Mouse (Mus musculus) stomach, postnatal 0 days (tissue): ENCODE measurements at regions not wholly inside any gene's neighbourhood (a gene's known extent, or its start where the extent isn't known, plus 50 kb on each side); places are given as distances from the start of the nearest gene placed in this dataset.

Experiments
- ATAC-seq: fragments of 200-750 bp; cut with Nextera tagmentation; 2 replicates; pipeline ENCODE4 v1.8.0; 2017; ENCODE audit not compliant: low FRiP score, low TSS enrichment
- DNase-seq: peaks from one replicate; pipeline ENCODE4 v3.0.0-alpha.2; 2016; ENCODE audit warnings: low spot score
- H3K27ac ChIP-seq: fragments of 300-500 bp; sonication (generic); replicated peaks from 2 replicates; pipeline ENCODE4 v1.5.1; 2014; ENCODE audit warnings: mild to moderate bottlenecking, control low read depth
- H3K27me3 ChIP-seq: fragments of 300-500 bp; sonication (generic); 2 replicates; pipeline ENCODE4 v1.6.1; 2014; ENCODE audit warnings: low read length; ENCODE audit not compliant: control insufficient read depth, insufficient read depth
- H3K36me3 ChIP-seq: fragments of 300-500 bp; sonication (generic); 2 replicates; pipeline ENCODE4 v1.6.1; 2014; ENCODE audit warnings: low read length, mixed read lengths; ENCODE audit not compliant: control insufficient read depth, insufficient read depth
- H3K4me1 ChIP-seq: fragments of 300-500 bp; sonication (generic); replicated peaks from 2 replicates; pipeline ENCODE4 v1.6.1; 2014; ENCODE audit warnings: antibody characterized with exemption; ENCODE audit not compliant: control insufficient read depth, insufficient read depth
- H3K4me2 ChIP-seq: fragments of 300-500 bp; sonication (generic); replicated peaks from 2 replicates; pipeline ENCODE4 v1.6.1; 2014; ENCODE audit warnings: low read depth, mild to moderate bottlenecking, control low read depth, moderate library complexity
- H3K4me3 ChIP-seq: fragments of 300-500 bp; sonication (generic); 2 replicates; pipeline ENCODE4 v1.5.1; 2014; ENCODE audit warnings: low read depth, low read length, control low read depth
- H3K9ac ChIP-seq: fragments of 300-500 bp; sonication (generic); 2 replicates; pipeline ENCODE4 v1.6.1; 2014; ENCODE audit warnings: mild to moderate bottlenecking, low read length, control low read depth, mixed read lengths
- H3K9me3 ChIP-seq: fragments of 300-500 bp; sonication (generic); 2 replicates; pipeline ENCODE4 v1.6.1; 2016; ENCODE audit warnings: low read length; ENCODE audit not compliant: control insufficient read depth
- CTCF ChIP-seq: IDR thresholded peaks from 2 replicates; pipeline ENCODE4 v1.5.1; 2016; ENCODE audit warnings: antibody characterized with exemption, low read depth, mild to moderate bottlenecking, moderate library complexity
- EP300 ChIP-seq: optimal IDR thresholded peaks from 2 replicates; pipeline ENCODE3; 2016; ENCODE audit warnings: antibody characterized with exemption
- WGBS: fragments of 180-500 bp; shearing (Covaris S2); extraction: QIAGEN DNeasy Blood & Tissue Kit; methylation state at CpG from one replicate; pipeline ENCODE4 v1.1.7; 2014; 5-methylcytosine and 5-hydroxymethylcytosine counted together

- TF ChIP-seq CTCF: no peak
- TF ChIP-seq EP300: no peak
- no peaks in the 10 kb centered on the region for H3K4me1 ChIP-seq
- no peak overlapping the region for H3K4me2 ChIP-seq
- no peaks in the 10 kb centered on the region for H3K9me3 ChIP-seq
- H3K9ac ChIP-seq: no peak overlapping the region
- H3K36me3 ChIP-seq: no peaks in the 10 kb centered on the region
- H3K27ac ChIP-seq: no peak overlapping the region
- no peak for DNase-seq
- no peaks in the 10 kb centered on the region for H3K27me3 ChIP-seq
- ATAC-seq: no peak
- no peak overlapping the region for H3K4me3 ChIP-seq
- WGBS: 77% methylated on average over 4 of the region's 4 CpGs
Observed at GRCm38 (mm10) chr11:89915795-89916194, 86.9 kb downstream of the Pctp start.

DNA sequence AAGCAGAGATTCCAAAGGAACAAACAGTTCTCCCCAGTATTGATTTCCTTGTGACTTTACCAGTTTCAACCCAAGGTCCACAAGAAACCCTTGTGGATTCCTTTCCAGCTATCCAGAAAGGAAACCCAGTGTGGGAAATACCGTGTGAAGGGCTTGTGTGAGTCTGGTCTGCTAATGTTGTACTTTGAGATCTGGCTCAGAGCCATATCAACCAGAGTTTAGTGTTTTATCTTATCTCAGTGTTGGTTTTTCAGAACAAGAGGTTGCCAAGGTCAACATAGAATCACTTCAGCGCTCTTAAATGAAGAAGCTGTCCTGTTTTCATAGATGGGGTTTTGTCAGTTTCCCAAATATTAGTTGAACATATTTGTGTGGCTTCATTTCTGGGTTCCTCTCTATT lies 88.1 kb downstream of the Pctp start:
- no peak for TF ChIP-seq CTCF
- TF ChIP-seq EP300: no peak
- no peaks in the 10 kb centered on the region for H3K36me3 ChIP-seq
- H3K27ac ChIP-seq: no peak overlapping the region
- 35% methylated on average over 2 of the region's 2 CpGs for WGBS
- no peak for ATAC-seq
- no peaks in the 10 kb centered on the region for H3K9me3 ChIP-seq
- no peak for DNase-seq
- H3K27me3 ChIP-seq: no peaks in the 10 kb centered on the region
- H3K4me1 ChIP-seq: no peaks in the 10 kb centered on the region
- H3K4me3 ChIP-seq: no peak overlapping the region
- no peak overlapping the region for H3K4me2 ChIP-seq
- H3K9ac ChIP-seq: no peak overlapping the region

DNA sequence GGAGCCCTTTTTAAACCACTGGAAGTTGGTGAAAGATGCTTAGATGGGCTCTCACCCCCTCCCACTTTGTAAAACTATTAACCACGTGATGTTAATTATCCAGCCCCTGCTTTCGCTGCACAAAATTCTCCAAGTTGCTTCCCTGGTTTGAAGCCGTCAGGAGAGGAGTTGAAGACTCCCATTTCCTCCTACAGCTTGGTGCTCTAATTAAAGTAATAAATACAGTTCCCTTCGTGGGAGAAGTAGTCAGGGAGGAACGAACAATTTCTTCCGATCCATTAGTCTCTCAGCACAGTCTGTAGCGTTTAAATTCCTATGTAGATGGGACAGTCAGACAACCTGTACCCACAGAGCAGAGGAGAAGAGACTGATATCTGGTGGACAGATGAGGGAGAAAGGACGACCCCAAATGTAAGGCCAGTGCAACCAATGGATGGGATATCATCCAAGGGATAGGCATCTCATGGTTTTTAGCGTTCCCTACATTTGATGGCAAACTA lies 101.4 kb downstream of the Pctp start:
- Histone ChIP-seq H3K9me3 (no peaks in the 10 kb centered on the region), H3K9ac (no peak overlapping the region), H3K4me1 (no peaks in the 10 kb centered on the region), H3K36me3 (no peaks in the 10 kb centered on the region), H3K27ac (no peak overlapping the region), H3K27me3 (no peaks in the 10 kb centered on the region), H3K4me2 (no peak overlapping the region), H3K4me3 (no peak overlapping the region)
- DNase-seq: no peak
- 72% methylated on average over 9 of the region's 9 CpGs for WGBS
- no peak for ATAC-seq
- TF ChIP-seq EP300 (no peak), CTCF (no peak)

DNA sequence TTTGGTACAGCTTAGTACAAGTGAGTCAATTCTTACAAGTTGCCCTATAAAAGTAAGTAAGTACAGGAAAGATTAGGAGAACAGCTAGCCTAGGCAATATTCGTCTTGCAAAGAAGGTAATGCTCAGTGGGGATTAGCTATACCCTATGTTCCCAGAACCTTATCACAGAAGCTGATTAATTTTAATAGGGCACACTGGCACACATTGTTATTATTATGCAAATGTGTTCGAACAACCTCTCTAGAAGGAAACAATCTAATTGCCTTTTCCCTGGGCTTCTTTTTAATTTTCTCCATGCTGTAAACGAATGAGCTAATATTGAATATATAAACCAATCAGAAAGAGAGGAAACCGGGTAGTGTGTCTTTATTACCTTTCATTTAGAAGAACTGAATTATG lies 104.2 kb downstream of the Pctp start:
- DNase-seq: no peak
- Histone ChIP-seq H3K4me2 (no peak overlapping the region), H3K4me1 (no peaks in the 10 kb centered on the region), H3K9me3 (no peaks in the 10 kb centered on the region), H3K27me3 (no peaks in the 10 kb centered on the region), H3K36me3 (no peaks in the 10 kb centered on the region), H3K27ac (no peak overlapping the region), H3K4me3 (no peak overlapping the region), H3K9ac (no peak overlapping the region)
- 75% methylated on average over 4 of the region's 4 CpGs for WGBS
- no peak for TF ChIP-seq CTCF
- TF ChIP-seq EP300: no peak
- ATAC-seq: no peak

DNA sequence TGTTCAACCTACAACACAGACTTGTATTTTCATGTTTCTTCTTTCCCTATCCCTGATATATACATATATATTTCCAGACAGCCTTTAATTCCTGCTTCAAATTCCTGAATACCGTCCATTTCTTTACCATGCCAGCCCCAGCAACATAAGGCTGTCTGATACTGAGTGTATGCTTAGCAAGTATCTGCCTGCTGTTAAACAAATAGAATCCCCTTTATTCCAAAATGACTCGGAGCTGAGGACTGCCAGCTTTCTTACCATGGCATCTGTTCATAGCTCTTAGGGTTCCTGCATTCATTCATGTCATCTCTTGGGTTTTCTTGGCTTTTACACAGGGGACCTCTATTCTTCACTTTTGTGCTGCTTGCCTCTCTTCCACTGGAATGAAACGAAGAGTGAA lies 105.8 kb downstream of the Pctp start:
- H3K4me2 ChIP-seq: no peak overlapping the region
- WGBS: 36% methylated on average over 3 of the region's 3 CpGs
- H3K4me3 ChIP-seq: no peak overlapping the region
- DNase-seq (no peak), ATAC-seq (no peak)
- H3K36me3 ChIP-seq: no peaks in the 10 kb centered on the region
- no peak overlapping the region for H3K9ac ChIP-seq
- no peak for TF ChIP-seq CTCF
- no peak for TF ChIP-seq EP300
- no peak overlapping the region for H3K27ac ChIP-seq
- H3K27me3 ChIP-seq: no peaks in the 10 kb centered on the region
- no peaks in the 10 kb centered on the region for H3K9me3 ChIP-seq
- H3K4me1 ChIP-seq: no peaks in the 10 kb centered on the region

GRCm38 (mm10) chr11:89871587-89871986 lies 94.1 kb upstream of the Ankfn1 start:
- 42% methylated on average over 2 of the region's 2 CpGs for WGBS
- TF ChIP-seq EP300: no peak
- no peak for TF ChIP-seq CTCF
- no peak overlapping the region for H3K4me3 ChIP-seq

More at GRCm38 (mm10) chr11:89871587-89871986, 94.1 kb upstream of the Ankfn1 start:
- Histone ChIP-seq H3K27ac (no peak overlapping the region), H3K4me1 (no peaks in the 10 kb centered on the region), H3K9me3 (no peaks in the 10 kb centered on the region), H3K9ac (no peak overlapping the region), H3K27me3 (no peaks in the 10 kb centered on the region), H3K4me2 (no peak overlapping the region), H3K36me3 (no peaks in the 10 kb centered on the region)
- DNase-seq (no peak), ATAC-seq (no peak)
